Mouse (Mus musculus) CD4-positive helper T cell, adult 2 months (primary cell): ENCODE results near the gene Wfdc9.
"Not testable (repeated sequence)": the region's sequence is repeated elsewhere in the genome, so short reads cannot be mapped to it uniquely, and the experiment has no call there.

Experiments used
- DNase-seq: peaks from one replicate; pipeline ENCODE4 v3.0.0-alpha.2; 2012; ENCODE audit warnings: low read depth, missing footprints, low spot score

Wfdc9 gene

GRCm38 (mm10) chr2:164619050-164619449 lies 37.3 kb downstream of the Wfdc9 start:
- no peak for DNase-seq

- DNase-seq = no peak
Measured at GRCm38 (mm10) chr2:164615386-164615785, 41.0 kb downstream of the Wfdc9 start.

GRCm38 (mm10) chr2:164613471-164613870 lies 42.9 kb downstream of the Wfdc9 start, which contains the start of the genes Wfdc6b and Wfdc8:
TSS of gene Wfdc6b (plus strand) at chr2:164613522.
TSS of gene Wfdc8 (minus strand) at chr2:164613626.
- not testable (repeated sequence) for DNase-seq

- DNase-seq = no peak
Measured at GRCm38 (mm10) chr2:164608781-164609180, 47.6 kb downstream of the Wfdc9 start.

- DNase-seq = no peak
Measured at GRCm38 (mm10) chr2:164604411-164604810, 52.0 kb downstream of the Wfdc9 start.

GRCm38 (mm10) chr2:164603482-164603881 lies 52.9 kb downstream of the Wfdc9 start:
- no peak for DNase-seq

- DNase-seq = no peak
Measured at GRCm38 (mm10) chr2:164600179-164600578, 56.2 kb downstream of the Wfdc9 start.
